Mouse (Mus musculus) stomach, postnatal 0 days (tissue): ENCODE measurements around the gene Camkmt.

Experiments
- CTCF ChIP-seq: IDR thresholded peaks from 2 replicates; pipeline ENCODE4 v1.5.1; 2016; ENCODE audit warnings: antibody characterized with exemption, low read depth, mild to moderate bottlenecking, moderate library complexity
- EP300 ChIP-seq: optimal IDR thresholded peaks from 2 replicates; pipeline ENCODE3; 2016; ENCODE audit warnings: antibody characterized with exemption

- TF ChIP-seq CTCF = no peak
- no peak for TF ChIP-seq EP300
Measured at GRCm38 (mm10) chr17:85086501-85086900, 3.9 kb upstream of the Camkmt start.
